Mouse (Mus musculus): ENCODE measurements around the gene Gad2.

- TF ChIP-seq CTCF (IDR thresholded peaks at IDR 0.05; ENCODE audit: low read depth, low read length) (no peak), POLR2A (IDR thresholded peaks at IDR 0.05; ENCODE audit: borderline replicate concordance, low read depth, low read length) (no peak)
Measured at GRCm38 (mm10) chr2:22670415-22670814, 48.4 kb downstream of the Gad2 start.
